Mouse (Mus musculus) lung, embryonic 15.5 days (tissue): ENCODE measurements around the gene Stk32b. TPM values are rescaled to one million over a fixed set of nuclear protein-coding genes. Genes with fewer than 3 reads are reported as not detected.

ENCODE experiments used
- ATAC-seq: fragments of 200-750 bp; cut with Nextera tagmentation; 2 replicates; pipeline ENCODE4 v1.8.0; 2017; ENCODE audit warnings: moderate number of reproducible peaks, borderline replicate concordance; ENCODE audit not compliant: low FRiP score, low TSS enrichment; ENCODE audit errors: extremely low read depth
- H3K27ac ChIP-seq: fragments of 300-500 bp; sonication (generic); 2 replicates; pipeline ENCODE4 v1.5.1; 2015; ENCODE audit warnings: moderate library complexity, mild to moderate bottlenecking, inconsistent platforms
- H3K27me3 ChIP-seq: fragments of 300-500 bp; sonication (generic); 2 replicates; pipeline ENCODE4 v1.6.1; 2015; ENCODE audit warnings: inconsistent platforms
- H3K36me3 ChIP-seq: fragments of 300-500 bp; sonication (generic); 2 replicates; pipeline ENCODE4 v1.6.1; 2015; ENCODE audit warnings: inconsistent platforms
- H3K4me1 ChIP-seq: fragments of 300-500 bp; sonication (generic); 2 replicates; pipeline ENCODE4 v1.6.1; 2015; ENCODE audit warnings: inconsistent platforms
- H3K4me2 ChIP-seq: fragments of 300-500 bp; sonication (generic); 2 replicates; pipeline ENCODE4 v1.6.1; 2015; ENCODE audit warnings: inconsistent platforms, mild to moderate bottlenecking, moderate library complexity
- H3K4me3 ChIP-seq: fragments of 300-500 bp; sonication (generic); 2 replicates; pipeline ENCODE4 v1.5.1; 2015; ENCODE audit warnings: mild to moderate bottlenecking, inconsistent platforms
- H3K9ac ChIP-seq: fragments of 300-500 bp; sonication (generic); 2 replicates; pipeline ENCODE4 v1.6.1; 2015; ENCODE audit warnings: inconsistent platforms
- H3K9me3 ChIP-seq: fragments of 300-500 bp; sonication (generic); 2 replicates; pipeline ENCODE4 v1.6.1; 2016; ENCODE audit warnings: inconsistent platforms
- WGBS: fragments of 180-500 bp; shearing (Covaris S2); methylation state at CpG from one replicate; pipeline ENCODE4 v1.1.7; 2015; 5-methylcytosine and 5-hydroxymethylcytosine counted together
- polyA plus RNA-seq: library from polyadenylated mRNA; unstranded; fragments of >200 nt; fragmentation: Nextera tagmentation; extraction: Ambion mirVana; gene quantifications from 2 replicates; pipeline ENCODE4 v1.2.1, GENCODE M21; 2015

Stk32b gene
- polyA plus RNA-seq, result 0.33 and 0.45 TPM in 2 replicates

DNA sequence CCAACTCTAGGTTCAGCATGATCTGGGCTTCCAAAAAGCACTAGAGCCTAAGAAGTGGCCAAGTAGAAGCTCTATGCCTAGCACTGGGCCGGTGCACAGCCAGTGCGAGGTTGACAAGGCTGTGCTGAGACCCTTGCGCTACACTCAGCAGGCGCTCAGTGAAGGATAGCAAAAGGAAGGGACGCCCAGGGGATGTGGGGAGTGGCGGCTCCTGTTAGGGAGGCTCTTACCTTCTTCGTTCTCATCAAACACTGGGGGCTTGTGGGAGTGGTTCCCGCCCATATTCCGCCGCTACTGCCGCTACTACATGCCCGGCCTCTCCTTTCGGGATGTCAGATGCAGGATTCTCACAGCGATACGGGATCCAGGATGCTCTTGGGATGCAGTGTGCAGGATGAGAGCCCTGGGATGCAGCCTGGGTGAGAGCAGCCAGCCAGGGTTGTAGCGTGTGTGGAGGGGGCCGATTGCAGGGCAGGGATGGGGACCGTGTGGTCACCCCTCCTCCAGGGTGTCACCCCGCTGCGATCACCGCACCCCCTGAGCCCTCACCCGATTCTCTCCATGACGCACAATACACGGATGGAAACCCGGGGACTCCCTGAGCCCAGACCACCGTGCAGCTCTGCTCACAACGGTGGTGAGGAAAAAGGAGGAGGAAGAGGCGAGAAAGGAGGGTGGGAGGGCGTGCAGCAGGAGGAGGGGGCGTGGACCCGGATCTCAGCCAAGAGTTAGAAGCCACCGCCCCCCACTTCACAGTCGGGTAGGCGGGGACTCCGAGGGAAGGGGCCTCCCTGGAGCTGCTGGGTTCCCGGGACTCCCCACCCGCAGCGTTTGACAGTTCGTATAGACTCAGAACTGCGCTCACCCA is at the start of gene Stk32b:
TSS of gene Stk32b (minus strand) at position 667 of the 868 bp plus-strand sequence.
- under 1% methylated on average over 39 of the region's 40 CpGs for WGBS
- H3K27me3 ChIP-seq, result peaks cover 33% of the 10 kb centered on the region
- H3K27ac ChIP-seq, result no peak within 1 kb of the TSS
- peak within 1 kb of the TSS; percentile 76 for H3K4me2 ChIP-seq
- peaks cover 7% of the 10 kb centered on the region for H3K4me1 ChIP-seq
- peak; percentile 77 for ATAC-seq
- no peaks in the 10 kb centered on the region for H3K9me3 ChIP-seq
- H3K4me3 ChIP-seq, result peak within 1 kb of the TSS; percentile 37
- H3K36me3 ChIP-seq, result no peaks in the 10 kb centered on the region
- H3K9ac ChIP-seq, result 0 out of 2 replicates have a peak within 1 kb of the TSS, but pooled peaks have one; percentile 14

DNA sequence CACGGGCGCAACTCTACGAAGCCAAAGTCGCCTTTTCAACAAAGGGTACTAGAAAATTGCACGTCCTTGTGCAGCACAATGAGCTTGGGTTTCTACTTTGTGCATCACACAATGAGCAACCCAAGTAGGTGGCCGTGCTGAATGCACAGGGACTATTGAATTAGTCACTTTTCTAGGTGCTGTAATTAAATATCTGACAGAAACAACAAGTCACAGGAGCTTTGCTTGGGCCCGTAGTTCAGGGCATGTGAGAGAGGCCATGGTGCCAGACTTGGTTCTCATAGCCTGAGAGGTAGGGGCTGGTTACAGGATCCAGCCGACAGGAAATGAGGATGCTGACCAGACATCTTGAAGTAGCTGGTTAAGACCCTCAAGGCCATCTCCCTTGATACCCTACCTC is 48.9 kb upstream of the Stk32b start:
- WGBS, result 73% methylated on average over 8 of the region's 8 CpGs
- ATAC-seq, result no peak

DNA sequence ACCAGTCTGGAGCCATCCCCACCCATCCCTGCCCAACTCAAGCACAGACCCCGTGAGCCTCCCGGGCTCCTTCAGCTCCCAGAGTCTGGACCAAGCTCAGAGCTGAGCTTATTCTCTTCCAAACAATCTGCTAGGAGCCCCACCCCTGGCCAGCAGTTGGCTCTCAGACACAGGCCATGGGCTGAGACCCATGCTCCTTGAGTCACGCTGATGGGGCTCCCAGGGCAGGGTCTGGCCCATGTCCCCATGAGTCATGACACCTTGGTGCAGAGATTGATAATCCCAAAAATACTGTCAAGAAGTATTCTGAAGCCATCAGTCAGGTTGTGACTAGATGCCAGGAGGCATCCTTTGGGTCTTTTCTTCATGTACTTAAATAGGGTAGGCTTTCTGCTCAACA is 45.1 kb upstream of the Stk32b start:
- no peak for ATAC-seq
- Histone ChIP-seq H3K9me3 (no peaks in the 10 kb centered on the region), H3K4me1 (no peaks in the 10 kb centered on the region), H3K27me3 (no peaks in the 10 kb centered on the region), H3K27ac (no peak overlapping the region), H3K36me3 (no peaks in the 10 kb centered on the region), H3K9ac (no peak overlapping the region), H3K4me3 (no peak overlapping the region), H3K4me2 (no peak overlapping the region)
- WGBS, result 82% methylated on average over 3 of the region's 3 CpGs

More for the DNA sequence above, 48.9 kb upstream of the Stk32b start:
- no peak overlapping the region for H3K27ac ChIP-seq
- no peak overlapping the region for H3K9ac ChIP-seq
- no peak overlapping the region for H3K4me2 ChIP-seq
- H3K4me3 ChIP-seq, result no peak overlapping the region
- no peaks in the 10 kb centered on the region for H3K9me3 ChIP-seq
- H3K4me1 ChIP-seq, result peaks cover 6% of the 10 kb centered on the region
- no peaks in the 10 kb centered on the region for H3K27me3 ChIP-seq
- no peaks in the 10 kb centered on the region for H3K36me3 ChIP-seq

DNA sequence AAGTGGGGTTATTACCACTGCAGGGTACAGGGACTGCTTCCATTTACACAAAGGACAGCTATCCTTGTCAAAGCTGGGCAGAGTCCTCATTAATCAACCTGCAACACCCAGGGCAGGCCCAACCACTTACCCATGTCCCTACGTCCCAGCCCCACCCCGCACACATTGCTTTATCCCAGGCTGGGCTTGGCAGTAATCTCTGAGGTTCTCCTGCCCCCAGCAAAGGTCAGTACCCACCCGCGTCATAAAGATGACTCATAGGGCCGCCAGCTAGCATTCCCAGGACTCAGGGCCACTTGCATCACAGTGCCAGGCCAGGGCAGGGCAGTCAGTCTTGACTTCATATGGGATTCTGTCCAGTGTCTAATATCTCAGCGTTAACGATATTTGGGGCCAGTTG is 36.4 kb upstream of the Stk32b start:
- Histone ChIP-seq H3K27me3 (no peaks in the 10 kb centered on the region), H3K27ac (no peak overlapping the region), H3K9me3 (no peaks in the 10 kb centered on the region), H3K9ac (no peak overlapping the region), H3K4me1 (no peaks in the 10 kb centered on the region), H3K4me3 (no peak overlapping the region), H3K4me2 (no peak overlapping the region), H3K36me3 (no peaks in the 10 kb centered on the region)
- ATAC-seq, result no peak
- WGBS, result 58% methylated on average over 7 of the region's 7 CpGs

DNA sequence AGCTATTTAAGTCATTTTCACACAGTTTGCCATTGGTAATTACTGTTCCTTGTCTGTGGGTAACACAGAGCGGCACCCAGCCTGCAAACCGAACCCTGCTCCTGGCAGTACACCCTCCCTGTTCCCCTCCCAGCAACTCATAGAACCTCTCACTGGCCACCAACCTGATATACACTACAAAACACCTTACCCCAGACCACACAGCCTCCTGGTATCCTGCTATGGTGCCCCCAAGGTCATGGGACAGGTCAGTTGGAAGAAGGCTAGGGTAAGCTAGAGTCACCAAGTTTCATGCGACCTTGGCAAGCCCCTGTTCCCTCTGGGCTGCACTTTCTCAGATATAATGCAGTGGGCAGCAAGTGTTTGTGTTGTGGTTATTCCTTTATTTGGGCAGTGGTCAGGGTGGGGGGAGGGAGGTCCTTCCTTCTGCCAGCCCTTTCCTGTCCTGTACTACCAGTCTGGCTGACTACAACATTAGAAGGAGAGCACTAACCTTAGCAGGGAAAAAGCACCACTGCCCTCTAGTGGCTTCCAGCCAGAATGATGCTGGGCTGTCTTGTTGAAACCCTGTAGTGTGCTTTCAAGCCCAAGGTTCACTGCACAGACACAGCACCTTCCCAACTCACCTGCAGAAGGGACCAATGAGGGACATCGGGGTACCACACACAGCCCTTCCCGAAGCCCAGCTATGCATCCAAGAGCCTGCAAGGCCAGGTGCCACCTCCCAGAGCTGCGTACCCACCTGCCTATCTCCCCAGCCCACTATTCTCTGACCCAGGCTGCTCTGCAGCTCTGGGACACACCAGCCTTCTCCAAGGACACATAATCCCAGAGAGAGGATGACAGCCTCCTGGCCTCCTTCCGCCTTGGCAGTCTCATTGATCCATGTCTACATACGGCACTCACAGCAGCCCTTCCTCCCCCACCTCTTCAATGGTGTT is 35.3 kb upstream of the Stk32b start:
- H3K27ac ChIP-seq, result no peak overlapping the region
- H3K27me3 ChIP-seq, result no peaks in the 10 kb centered on the region
- H3K9me3 ChIP-seq, result no peaks in the 10 kb centered on the region
- H3K36me3 ChIP-seq, result no peaks in the 10 kb centered on the region
- H3K9ac ChIP-seq, result no peak overlapping the region
- no peak overlapping the region for H3K4me2 ChIP-seq
- ATAC-seq, result peak; percentile 24; the same call in 1 of the 2 replicates
- no peaks in the 10 kb centered on the region for H3K4me1 ChIP-seq
- no peak overlapping the region for H3K4me3 ChIP-seq
- WGBS, result 62% methylated on average over 8 of the region's 8 CpGs

DNA sequence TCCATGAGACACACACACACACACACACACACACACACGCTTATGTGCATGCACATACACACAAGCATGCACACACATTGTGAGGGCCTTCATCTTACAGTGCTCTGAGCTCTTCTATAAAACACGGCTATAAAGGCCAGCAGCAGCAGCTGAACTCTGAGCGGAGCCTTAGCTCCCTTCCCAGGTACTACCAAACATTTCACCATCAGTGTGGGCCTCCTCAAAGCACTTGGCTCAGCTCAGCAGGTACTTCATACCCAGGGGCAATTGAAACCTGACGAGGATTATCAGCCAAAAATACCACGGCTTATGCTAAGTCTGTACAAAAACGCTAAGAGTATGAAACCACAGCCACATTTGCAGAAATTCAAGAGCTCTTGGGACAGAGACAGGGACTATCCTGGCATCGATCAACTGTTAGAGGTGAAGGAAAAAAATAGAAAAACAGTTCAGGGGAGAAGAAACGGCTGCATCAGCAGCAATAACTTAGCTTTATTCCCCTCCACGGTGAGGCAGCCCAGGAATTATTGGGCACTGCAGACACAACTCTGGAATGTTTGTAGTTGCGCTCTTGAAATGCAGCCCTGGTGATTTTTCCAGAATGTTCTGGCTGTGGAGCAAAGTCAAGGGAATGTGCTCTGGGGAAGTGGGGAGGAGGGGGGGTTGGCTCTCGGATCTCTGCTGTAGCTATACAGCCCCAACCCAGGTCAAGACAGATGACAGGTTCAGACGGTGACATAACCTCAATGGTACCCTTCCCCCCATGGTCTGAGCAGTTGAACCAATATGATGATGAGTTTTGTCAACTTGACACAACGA is 27.1 kb upstream of the Stk32b start:
- Histone ChIP-seq H3K27me3 (no peaks in the 10 kb centered on the region), H3K36me3 (no peaks in the 10 kb centered on the region), H3K4me2 (no peak overlapping the region), H3K4me3 (no peak overlapping the region), H3K9me3 (no peaks in the 10 kb centered on the region), H3K9ac (no peak overlapping the region), H3K27ac (peak overlapping the region; percentile 37; the same call in 1 of the 2 replicates), H3K4me1 (no peaks in the 10 kb centered on the region)
- peak; percentile 49; the same call in 1 of the 2 replicates for ATAC-seq
- WGBS, result 57% methylated on average over 13 of the region's 13 CpGs

DNA sequence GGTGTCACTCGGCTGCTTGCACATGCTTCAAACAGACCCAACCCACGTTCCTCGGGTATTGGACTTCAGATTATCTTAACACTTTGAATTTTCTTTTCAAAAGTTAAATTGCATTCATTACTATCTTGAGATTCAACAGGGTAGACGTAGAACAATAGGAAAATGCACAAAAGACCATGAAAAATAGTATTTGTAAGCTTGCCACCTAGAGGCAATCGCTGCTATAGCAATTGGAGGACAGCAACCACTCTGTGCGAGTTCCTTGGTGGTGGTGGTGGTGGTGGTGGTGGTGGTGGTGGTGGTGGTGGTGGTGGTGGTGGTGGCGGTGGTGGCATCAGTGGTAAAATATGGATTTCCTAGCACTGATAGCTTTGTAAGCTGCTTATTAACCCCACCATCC is 19.2 kb upstream of the Stk32b start:
- WGBS, result 51% methylated on average over 7 of the region's 7 CpGs
- H3K4me3 ChIP-seq, result no peak overlapping the region
- H3K9me3 ChIP-seq, result no peaks in the 10 kb centered on the region
- no peaks in the 10 kb centered on the region for H3K36me3 ChIP-seq
- ATAC-seq, result no peak
- 0 out of 2 replicates have a peak overlapping the region, but pooled peaks have one; percentile 18 for H3K4me2 ChIP-seq
- H3K27ac ChIP-seq, result no peak overlapping the region
- H3K9ac ChIP-seq, result no peak overlapping the region
- H3K27me3 ChIP-seq, result no peaks in the 10 kb centered on the region
- no peaks in the 10 kb centered on the region for H3K4me1 ChIP-seq

DNA sequence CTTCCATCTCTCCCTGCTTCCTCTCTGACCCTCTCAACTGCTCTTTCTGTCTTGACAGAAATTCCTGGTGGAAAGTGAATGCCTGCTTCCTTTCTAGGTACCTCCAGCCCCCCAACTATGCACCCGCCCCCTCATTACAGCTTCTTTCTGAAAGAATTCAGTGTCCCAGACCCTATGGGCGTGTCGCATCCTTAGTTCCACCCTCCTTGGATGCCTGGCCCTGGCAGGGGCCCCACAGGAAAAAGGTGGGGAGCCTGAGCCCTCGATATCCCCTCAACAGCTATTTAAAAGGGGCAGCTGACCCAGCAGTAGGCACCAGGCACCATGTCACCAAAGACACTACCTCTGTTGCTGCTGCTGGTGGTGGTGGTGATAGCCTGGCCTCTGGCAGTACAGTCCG is 18.3 kb upstream of the Stk32b start, which contains the start of gene Cytl1:
TSS of gene Cytl1 (plus strand) at position 296 of the 400 bp plus-strand sequence.
- Histone ChIP-seq H3K9me3 (no peaks in the 10 kb centered on the region), H3K9ac (no peak within 1 kb of the TSS), H3K27ac (no peak within 1 kb of the TSS; the same call in 1 of the 2 replicates), H3K4me2 (peak within 1 kb of the TSS; percentile 33), H3K27me3 (no peaks in the 10 kb centered on the region), H3K36me3 (no peaks in the 10 kb centered on the region), H3K4me1 (no peaks in the 10 kb centered on the region), H3K4me3 (peak within 1 kb of the TSS; percentile 10; the same call in 1 of the 2 replicates)
- 34% methylated on average over 5 of the region's 5 CpGs for WGBS
- peak; percentile 58; the same call in 1 of the 2 replicates for ATAC-seq

DNA sequence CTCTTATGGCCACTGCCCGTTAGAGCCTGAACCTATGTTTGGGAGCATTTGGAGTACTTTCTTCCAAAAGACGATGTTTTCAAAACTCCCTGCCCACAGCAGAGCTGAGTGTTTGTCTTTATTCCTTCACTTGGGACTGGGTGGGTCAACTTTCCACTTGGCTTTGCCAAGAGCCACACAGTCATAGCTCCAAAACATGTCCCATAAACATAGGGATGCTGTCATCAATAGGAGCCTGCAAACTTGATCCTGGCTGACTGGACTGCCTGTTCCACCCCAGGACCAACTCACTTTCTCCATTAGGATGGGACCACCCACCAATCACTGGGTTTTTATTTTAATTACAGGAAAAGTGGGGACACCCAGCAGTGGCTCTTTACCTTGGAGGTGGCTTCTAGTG is 13.8 kb upstream of the Stk32b start:
- Histone ChIP-seq H3K4me2 (no peak overlapping the region), H3K9me3 (no peaks in the 10 kb centered on the region), H3K27me3 (no peaks in the 10 kb centered on the region), H3K27ac (no peak overlapping the region), H3K4me3 (no peak overlapping the region), H3K36me3 (no peaks in the 10 kb centered on the region), H3K9ac (no peak overlapping the region), H3K4me1 (no peaks in the 10 kb centered on the region)
- ATAC-seq, result no peak
- WGBS, result 85% methylated on average over 2 of the region's 2 CpGs

DNA sequence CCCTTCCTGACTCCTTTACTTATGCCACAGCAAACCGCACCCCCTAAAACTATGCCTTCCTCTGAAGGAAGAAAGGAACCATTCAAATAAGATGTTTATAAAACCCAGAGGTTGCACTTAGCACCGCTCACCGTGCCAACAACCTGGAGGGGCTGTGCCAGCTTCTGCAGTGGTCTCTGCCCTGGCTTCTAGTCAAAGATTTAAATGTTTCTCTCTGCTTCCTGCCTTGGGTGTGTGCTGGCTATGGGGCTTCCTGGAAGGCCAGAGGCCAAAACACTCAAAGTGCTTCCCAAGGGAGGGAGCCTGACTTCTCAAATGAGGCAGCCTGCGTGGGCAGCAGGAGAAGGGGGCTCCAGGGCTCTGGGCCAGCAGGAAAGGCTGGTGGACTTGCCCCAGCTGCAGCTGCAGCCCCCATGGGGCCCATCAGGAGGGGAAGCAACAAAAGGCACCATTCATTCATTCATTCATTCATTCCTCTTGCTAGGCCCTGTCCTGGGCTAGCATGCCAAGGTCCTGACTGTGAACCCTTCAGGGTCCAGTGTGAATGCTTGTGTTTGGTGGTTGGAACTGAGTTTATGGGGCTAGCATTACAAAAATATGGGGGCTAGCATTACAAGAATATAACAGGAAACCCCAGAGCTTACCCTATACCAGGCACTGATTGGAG is 8.4 kb upstream of the Stk32b start:
- Histone ChIP-seq H3K4me2 (no peak overlapping the region), H3K9ac (no peak overlapping the region), H3K4me1 (peaks cover 7% of the 10 kb centered on the region; the same call in 1 of the 2 replicates), H3K9me3 (no peaks in the 10 kb centered on the region), H3K27me3 (no peaks in the 10 kb centered on the region), H3K36me3 (no peaks in the 10 kb centered on the region), H3K27ac (no peak overlapping the region; the same call in 1 of the 2 replicates), H3K4me3 (no peak overlapping the region)
- 46% methylated on average over 4 of the region's 4 CpGs for WGBS
- no peak for ATAC-seq
